Mouse (Mus musculus): ENCODE measurements at regions not wholly inside any gene's neighbourhood (a gene's known extent, or its start where the extent isn't known, plus 50 kb on each side); places are given as distances from the start of the nearest gene placed in this dataset.

GRCm38 (mm10) chr6:133904501-133904900, 50.9 kb upstream of the Kap start:
- no peak overlapping the region for H3K27ac ChIP-seq (replicated peaks)
- WGBS, result 31% methylated on average over 5 of the region's 5 CpGs
- no peak for ATAC-seq (replicated peaks)
- H3K9me3 ChIP-seq, result no peaks in the 10 kb centered on the region
- no peaks in the 10 kb centered on the region for H3K27me3 ChIP-seq
- no peak overlapping the region for H3K4me2 ChIP-seq (replicated peaks)
- H3K4me1 ChIP-seq, result no peaks in the 10 kb centered on the region
- no peak overlapping the region for H3K9ac ChIP-seq (replicated peaks)
- H3K36me3 ChIP-seq, result no peaks in the 10 kb centered on the region
- no peak overlapping the region for H3K4me3 ChIP-seq

- Histone ChIP-seq H3K27ac (replicated peaks) (no peak overlapping the region), H3K9ac (replicated peaks) (no peak overlapping the region), H3K9me3 (no peaks in the 10 kb centered on the region), H3K4me1 (no peaks in the 10 kb centered on the region), H3K4me2 (replicated peaks) (no peak overlapping the region), H3K4me3 (no peak overlapping the region), H3K27me3 (no peaks in the 10 kb centered on the region), H3K36me3 (no peaks in the 10 kb centered on the region)
- WGBS, result 93% methylated on average over 7 of the region's 7 CpGs
- ATAC-seq (replicated peaks), result no peak
These were observed 81.1 kb upstream of the Kap start for GRCm38 (mm10) chr6:133934667-133935066.

- Histone ChIP-seq H3K36me3 (no peaks in the 10 kb centered on the region), H3K4me2 (replicated peaks) (no peak overlapping the region), H3K27me3 (no peaks in the 10 kb centered on the region), H3K9ac (replicated peaks) (no peak overlapping the region), H3K4me1 (no peaks in the 10 kb centered on the region), H3K4me3 (no peak overlapping the region), H3K27ac (replicated peaks) (no peak overlapping the region), H3K9me3 (no peaks in the 10 kb centered on the region)
- ATAC-seq (replicated peaks), result no peak
- 91% methylated on average over 2 of the region's 2 CpGs for WGBS
These were observed 82.1 kb upstream of the Kap start for GRCm38 (mm10) chr6:133935671-133936070.

GRCm38 (mm10) chr6:133959902-133960634, 75.4 kb upstream of the Etv6 start:
- no peaks in the 10 kb centered on the region for H3K4me1 ChIP-seq
- no peak overlapping the region for H3K4me3 ChIP-seq
- H3K27me3 ChIP-seq, result no peaks in the 10 kb centered on the region
- H3K27ac ChIP-seq (replicated peaks), result no peak overlapping the region
- H3K4me2 ChIP-seq (replicated peaks), result no peak overlapping the region
- no peak overlapping the region for H3K9ac ChIP-seq (replicated peaks)
- 0 out of 2 replicates have a peak, but pooled peaks have one; percentile 35 for ATAC-seq (replicated peaks)
- no peaks in the 10 kb centered on the region for H3K9me3 ChIP-seq
- 85% methylated on average over 11 of the region's 11 CpGs for WGBS
- no peaks in the 10 kb centered on the region for H3K36me3 ChIP-seq

- Histone ChIP-seq H3K27ac (replicated peaks) (no peak overlapping the region), H3K9ac (replicated peaks) (no peak overlapping the region), H3K4me1 (no peaks in the 10 kb centered on the region), H3K4me3 (no peak overlapping the region), H3K27me3 (no peaks in the 10 kb centered on the region), H3K36me3 (no peaks in the 10 kb centered on the region), H3K9me3 (no peaks in the 10 kb centered on the region), H3K4me2 (replicated peaks) (no peak overlapping the region)
- peak; percentile 70; the same call in 1 of the 2 replicates for ATAC-seq (replicated peaks)
- WGBS, result 27% methylated on average over 7 of the region's 7 CpGs
These were observed 74.8 kb upstream of the Etv6 start for GRCm38 (mm10) chr6:133960713-133961112.

GRCm38 (mm10) chr6:133962641-133963040, 72.9 kb upstream of the Etv6 start:
- H3K4me3 ChIP-seq, result no peak overlapping the region
- H3K27ac ChIP-seq (replicated peaks), result no peak overlapping the region
- ATAC-seq (replicated peaks), result no peak
- H3K4me1 ChIP-seq, result no peaks in the 10 kb centered on the region
- no peak overlapping the region for H3K4me2 ChIP-seq (replicated peaks)
- H3K9me3 ChIP-seq, result no peaks in the 10 kb centered on the region
- WGBS, result 88% methylated on average over 5 of the region's 5 CpGs
- H3K27me3 ChIP-seq, result no peaks in the 10 kb centered on the region
- H3K36me3 ChIP-seq, result no peaks in the 10 kb centered on the region
- H3K9ac ChIP-seq (replicated peaks), result no peak overlapping the region

GRCm38 (mm10) chr6:133963264-133963663, 72.2 kb upstream of the Etv6 start:
- no peak for ATAC-seq (replicated peaks)
- Histone ChIP-seq H3K27me3 (no peaks in the 10 kb centered on the region), H3K36me3 (no peaks in the 10 kb centered on the region), H3K4me2 (replicated peaks) (no peak overlapping the region), H3K9me3 (no peaks in the 10 kb centered on the region), H3K27ac (replicated peaks) (no peak overlapping the region), H3K4me1 (no peaks in the 10 kb centered on the region), H3K9ac (replicated peaks) (no peak overlapping the region), H3K4me3 (no peak overlapping the region)
- 85% methylated on average over 6 of the region's 6 CpGs for WGBS

GRCm38 (mm10) chr6:133967286-133967685, 68.2 kb upstream of the Etv6 start:
- no peak overlapping the region for H3K27ac ChIP-seq (replicated peaks)
- ATAC-seq (replicated peaks), result no peak
- no peaks in the 10 kb centered on the region for H3K4me1 ChIP-seq
- no peak overlapping the region for H3K9ac ChIP-seq (replicated peaks)
- no peaks in the 10 kb centered on the region for H3K27me3 ChIP-seq
- H3K4me2 ChIP-seq (replicated peaks), result no peak overlapping the region
- no peaks in the 10 kb centered on the region for H3K9me3 ChIP-seq
- H3K36me3 ChIP-seq, result no peaks in the 10 kb centered on the region
- WGBS, result 93% methylated on average over 3 of the region's 3 CpGs
- no peak overlapping the region for H3K4me3 ChIP-seq

GRCm38 (mm10) chr6:133972054-133972705, 63.3 kb upstream of the Etv6 start:
- no peak overlapping the region for H3K27ac ChIP-seq (replicated peaks)
- no peak overlapping the region for H3K4me2 ChIP-seq (replicated peaks)
- no peak for ATAC-seq (replicated peaks)
- H3K9me3 ChIP-seq, result no peaks in the 10 kb centered on the region
- H3K4me3 ChIP-seq, result no peak overlapping the region
- 77% methylated on average over 6 of the region's 6 CpGs for WGBS
- no peak overlapping the region for H3K9ac ChIP-seq (replicated peaks)
- H3K36me3 ChIP-seq, result no peaks in the 10 kb centered on the region
- no peaks in the 10 kb centered on the region for H3K4me1 ChIP-seq
- H3K27me3 ChIP-seq, result no peaks in the 10 kb centered on the region

GRCm38 (mm10) chr6:133973205-133973838, 62.2 kb upstream of the Etv6 start:
- H3K36me3 ChIP-seq, result no peaks in the 10 kb centered on the region
- ATAC-seq (replicated peaks), result no peak
- H3K4me3 ChIP-seq, result no peak overlapping the region
- no peaks in the 10 kb centered on the region for H3K27me3 ChIP-seq
- no peak overlapping the region for H3K27ac ChIP-seq (replicated peaks)
- H3K9ac ChIP-seq (replicated peaks), result no peak overlapping the region
- no peak overlapping the region for H3K4me2 ChIP-seq (replicated peaks)
- no peaks in the 10 kb centered on the region for H3K4me1 ChIP-seq
- WGBS, result 89% methylated on average over 7 of the region's 7 CpGs
- H3K9me3 ChIP-seq, result no peaks in the 10 kb centered on the region

- H3K4me1 ChIP-seq, result no peaks in the 10 kb centered on the region
- no peak overlapping the region for H3K4me2 ChIP-seq (replicated peaks)
- no peak overlapping the region for H3K9ac ChIP-seq (replicated peaks)
- no peaks in the 10 kb centered on the region for H3K9me3 ChIP-seq
- H3K36me3 ChIP-seq, result no peaks in the 10 kb centered on the region
- WGBS, result 78% methylated on average over 1 of the region's 1 CpGs
- ATAC-seq (replicated peaks), result no peak
- H3K27ac ChIP-seq (replicated peaks), result no peak overlapping the region
- H3K27me3 ChIP-seq, result no peaks in the 10 kb centered on the region
- no peak overlapping the region for H3K4me3 ChIP-seq
These were observed 59.5 kb upstream of the Etv6 start for GRCm38 (mm10) chr6:133975951-133976350.

- Histone ChIP-seq H3K27ac (replicated peaks) (no peak overlapping the region), H3K9me3 (no peaks in the 10 kb centered on the region), H3K36me3 (no peaks in the 10 kb centered on the region), H3K27me3 (no peaks in the 10 kb centered on the region), H3K4me1 (no peaks in the 10 kb centered on the region), H3K4me3 (no peak overlapping the region), H3K4me2 (replicated peaks) (no peak overlapping the region), H3K9ac (replicated peaks) (no peak overlapping the region)
- WGBS, result 64% methylated on average over 6 of the region's 6 CpGs
- ATAC-seq (replicated peaks), result no peak
These were observed 58.6 kb upstream of the Etv6 start for GRCm38 (mm10) chr6:133976854-133977253.

Data from forebrain, embryonic 15.5 days (tissue).